Comparison of ENCODE assay signal across 17 mouse cellular contexts in the genomic region with DNA sequence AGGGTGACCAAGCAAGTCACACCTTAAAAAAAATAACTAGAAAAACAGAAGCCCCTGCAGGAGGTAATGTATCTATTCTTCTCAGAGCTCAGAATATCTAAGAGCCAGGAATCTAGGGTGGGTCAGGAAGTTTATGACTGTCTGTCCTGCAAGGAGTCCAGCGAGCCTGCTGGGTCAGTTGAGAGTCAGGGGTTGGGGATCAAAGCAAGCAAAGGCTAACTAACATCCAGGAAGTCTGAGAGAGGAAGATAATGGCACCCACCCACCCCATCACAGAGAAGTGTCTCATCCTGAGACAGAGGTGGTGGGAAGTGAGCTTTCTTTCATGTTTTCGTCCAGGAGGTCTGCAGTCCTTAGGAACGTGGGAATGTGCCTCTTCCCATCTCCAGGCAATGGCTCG.
"Had no signal": no experiment of that assay in that cellular context is flagged by ENCODE, and none has a peak within 500 bp of the region (broad histone marks: within the 10 kb centered on the region; RNA-seq: fewer than 3 reads in every experiment).

No protein-coding gene starts in this region.

- H3K4me1 ChIP-seq: lung, embryonic 15.5 days; midbrain, embryonic 15.5 days; neural tube, embryonic 12.5 days; stomach, embryonic 15.5 days had no signal

- H3K27me3 ChIP-seq: lung, embryonic 15.5 days; midbrain, embryonic 13.5 days; midbrain, embryonic 15.5 days; neural tube, embryonic 12.5 days; stomach, embryonic 15.5 days had no signal

- H3K4me2 ChIP-seq: lung, embryonic 15.5 days; midbrain, embryonic 11.5 days; midbrain, embryonic 13.5 days; midbrain, embryonic 15.5 days; neural tube, embryonic 12.5 days; stomach, embryonic 15.5 days had no signal

- H3K27ac ChIP-seq: lung, embryonic 15.5 days; macrophage; midbrain, embryonic 13.5 days; midbrain, embryonic 15.5 days; neural tube, embryonic 12.5 days; stomach, embryonic 15.5 days; stomach, postnatal 0 days had no signal

- H3K4me3 ChIP-seq: lung, embryonic 15.5 days; megakaryocyte, embryonic 14.5 days; midbrain, embryonic 13.5 days; midbrain, embryonic 15.5 days; neural tube, embryonic 12.5 days; stomach, embryonic 15.5 days had no signal

- H3K9ac ChIP-seq: liver, postnatal 0 days; lung, embryonic 15.5 days; midbrain, embryonic 13.5 days; midbrain, embryonic 15.5 days; neural tube, embryonic 12.5 days; stomach, embryonic 15.5 days had no signal

- ATAC-seq: liver, postnatal 0 days; midbrain, embryonic 13.5 days; midbrain, embryonic 15.5 days had no signal

- H3K9me3 ChIP-seq: lung, embryonic 15.5 days; megakaryocyte, embryonic 14.5 days; midbrain, embryonic 13.5 days; midbrain, embryonic 15.5 days; neural tube, embryonic 12.5 days; stomach, embryonic 15.5 days had no signal

- DNase-seq: liver, postnatal 0 days; lung, adult 2 months; lung, postnatal 10 days; lung, postnatal 36 days; right cerebral cortex, postnatal 14 days; thymus, adult 2 months; thymus, postnatal 25 days; thymus, postnatal 4 days had no signal

- H3K36me3 ChIP-seq: lung, embryonic 15.5 days; midbrain, embryonic 13.5 days; midbrain, embryonic 15.5 days; neural tube, embryonic 12.5 days; stomach, embryonic 15.5 days had no signal
